Mouse (Mus musculus): Measurements from ENCODE around the gene Gm45234.

DNA sequence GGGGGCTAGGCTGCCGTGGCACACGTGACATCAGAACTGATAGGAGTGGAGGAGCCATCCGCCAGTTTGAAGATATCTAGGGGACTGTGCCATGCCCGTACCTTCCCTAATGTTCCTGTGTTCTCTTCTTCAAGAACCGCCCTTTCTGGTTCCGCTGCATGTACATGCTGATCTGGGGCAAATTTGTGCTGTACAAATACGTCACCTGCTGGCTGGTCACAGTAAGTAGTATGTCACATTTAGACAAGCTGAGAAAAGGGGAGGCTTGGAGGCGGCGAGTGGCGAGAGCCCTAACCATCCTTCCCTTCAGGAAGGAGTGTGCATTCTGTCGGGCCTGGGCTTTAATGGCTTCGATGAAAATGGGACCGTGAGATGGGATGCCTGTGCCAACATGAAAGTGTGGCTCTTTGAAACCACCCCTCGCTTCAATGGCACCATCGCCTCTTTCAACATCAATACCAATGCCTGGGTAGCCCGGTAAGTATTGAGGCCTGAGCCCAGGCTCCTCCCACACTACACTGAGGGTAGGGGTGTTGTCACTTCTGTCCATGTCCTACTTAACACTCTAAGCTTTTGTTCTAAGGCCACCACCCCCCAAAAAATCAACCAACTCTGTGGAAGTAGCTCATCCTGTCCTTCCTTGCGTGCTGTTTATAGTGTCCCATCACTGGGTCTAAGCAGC, 53.6 kb downstream of the Gm45234 start:
- TF ChIP-seq CTCF (IDR thresholded peaks at IDR 0.05; ENCODE audit: low read depth) = peak; percentile 33
- no peak for TF ChIP-seq EP300 (IDR thresholded peaks at IDR 0.05; ENCODE audit: low read depth)

Measured in liver, postnatal 0 days (tissue).